Mouse (Mus musculus) left cerebral cortex, adult 8-10 months (tissue): ENCODE results near the gene Col26a1. TPM values are rescaled to one million over a fixed set of nuclear protein-coding genes. Genes with fewer than 3 reads are reported as not detected.

ENCODE experiments used
- DNase-seq, 2 experiments: peaks; one replicate each; pipeline ENCODE4 v3.0.0; 2022; ENCODE audit warnings: low spot score in 2 of 2
- total RNA-seq, 4 experiments: library from RNA; stranded (reverse); gene quantifications; 2 replicates each; pipeline ENCODE4 v1.2.4; 2022

Col26a1 gene
- total RNA-seq, 4 experiments from 2014 or later = 6.0 to 8.4 (median 6.8) TPM

GRCm38 (mm10) chr5:136882055-136882787 lies 788 bp downstream of the Col26a1 start:
- DNase-seq = no peak

DNA sequence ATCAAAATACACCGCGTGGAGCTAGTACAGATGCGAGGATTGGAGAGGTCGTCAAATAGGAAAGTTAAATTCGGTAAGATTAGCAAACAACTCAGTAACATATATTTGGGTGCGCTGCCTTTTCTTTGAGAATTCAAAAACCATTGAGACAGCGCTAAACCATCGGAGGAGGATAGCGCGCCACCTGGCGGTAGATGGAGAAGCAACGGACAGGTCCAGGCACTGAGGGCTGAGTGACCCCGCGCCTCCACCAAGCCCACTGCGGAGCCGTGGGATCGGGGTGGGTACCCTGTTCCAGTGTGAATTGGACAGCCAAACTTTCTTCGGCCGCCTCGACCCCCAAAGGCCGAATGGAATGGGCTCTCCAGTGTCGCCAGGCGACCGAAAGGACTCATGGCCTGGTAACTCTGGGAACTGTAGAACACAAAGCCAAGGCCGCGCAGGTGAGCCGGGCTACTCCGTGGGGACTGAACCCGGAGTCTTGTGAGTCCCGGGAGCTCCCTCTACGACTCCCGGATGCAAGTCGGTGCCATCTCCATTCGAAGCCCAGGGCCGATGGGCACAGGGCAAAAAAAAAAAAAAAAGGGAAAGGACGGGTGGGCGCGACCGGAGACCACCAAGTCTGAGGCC lies 1.5 kb downstream of the Col26a1 start:
- peak; percentile 58 to 78 for DNase-seq

DNA sequence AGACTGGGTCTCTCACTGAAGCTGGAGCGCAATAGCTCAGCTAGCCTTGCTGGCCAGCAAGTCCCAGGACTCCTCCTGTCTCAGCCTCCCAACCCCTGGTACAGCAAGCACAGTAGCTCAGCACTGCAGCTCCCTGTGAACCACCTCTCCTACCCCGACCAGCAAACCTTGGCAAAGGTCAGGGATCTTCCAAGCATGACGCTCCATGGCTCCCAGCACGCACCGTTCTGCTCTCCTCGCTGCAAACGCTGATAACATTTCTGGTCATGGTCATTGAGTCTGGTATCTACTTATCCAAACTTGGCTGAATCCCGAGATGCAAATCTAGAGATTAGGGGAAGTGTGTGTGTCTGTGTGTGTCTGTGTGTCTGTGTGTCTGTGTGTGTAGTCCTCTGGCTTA lies 2.9 kb downstream of the Col26a1 start:
- DNase-seq = no peak

DNA sequence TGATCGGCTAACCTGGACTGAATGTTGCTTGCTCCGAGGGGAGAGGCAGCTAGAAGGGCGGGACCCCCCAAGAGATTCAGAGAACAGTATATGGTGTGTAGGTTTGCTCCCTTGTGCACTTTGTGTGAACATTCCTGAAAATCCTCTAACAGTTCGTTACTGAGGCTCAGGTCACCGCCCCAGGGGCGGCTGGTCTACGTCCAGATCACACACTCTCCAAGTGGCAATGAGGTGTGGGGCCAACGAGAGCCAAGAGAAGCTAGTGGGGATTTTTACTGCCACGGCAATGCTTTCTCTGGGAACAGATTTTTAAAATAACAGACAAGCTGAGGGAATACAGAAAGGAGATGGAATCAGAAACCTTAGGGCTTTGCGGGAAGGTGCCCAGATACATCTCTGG lies 8.7 kb downstream of the Col26a1 start:
- no peak for DNase-seq

- DNase-seq = no peak
These were observed 10.6 kb downstream of the Col26a1 start for GRCm38 (mm10) chr5:136872417-136872816.

DNA sequence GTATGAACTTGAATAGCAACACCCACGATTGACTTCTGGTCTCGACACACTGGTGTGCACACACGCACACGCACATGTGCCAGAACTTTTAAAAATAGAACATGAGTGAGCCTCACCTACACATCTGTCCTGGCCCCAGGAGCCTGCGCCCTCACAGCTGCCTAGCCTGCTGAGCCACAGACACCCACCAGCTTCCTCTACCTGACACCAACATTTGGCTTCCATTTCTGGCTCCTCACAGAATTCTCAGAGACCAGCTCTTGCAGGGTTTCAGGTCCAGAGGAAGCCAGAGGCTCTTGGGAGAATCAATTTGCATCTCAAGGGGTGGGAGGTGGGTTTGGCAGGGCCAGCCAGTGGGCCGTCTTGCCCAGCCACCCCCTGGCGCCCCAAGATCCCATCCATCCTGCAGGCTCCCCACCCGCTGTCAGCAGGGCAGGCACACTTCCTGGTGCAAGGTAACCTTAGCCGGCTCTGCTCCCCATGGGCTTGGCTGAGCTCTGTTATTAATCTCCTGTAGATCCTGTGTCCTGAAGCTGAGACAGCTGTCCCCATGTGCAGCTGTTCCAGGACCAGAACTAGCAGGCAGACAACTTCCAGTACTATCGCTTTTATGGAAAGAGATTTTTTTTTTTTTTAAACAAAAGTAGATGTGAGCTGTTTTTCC lies 13.4 kb downstream of the Col26a1 start:
- DNase-seq = no peak

GRCm38 (mm10) chr5:136867706-136868105 lies 15.3 kb downstream of the Col26a1 start:
- DNase-seq = no peak

DNA sequence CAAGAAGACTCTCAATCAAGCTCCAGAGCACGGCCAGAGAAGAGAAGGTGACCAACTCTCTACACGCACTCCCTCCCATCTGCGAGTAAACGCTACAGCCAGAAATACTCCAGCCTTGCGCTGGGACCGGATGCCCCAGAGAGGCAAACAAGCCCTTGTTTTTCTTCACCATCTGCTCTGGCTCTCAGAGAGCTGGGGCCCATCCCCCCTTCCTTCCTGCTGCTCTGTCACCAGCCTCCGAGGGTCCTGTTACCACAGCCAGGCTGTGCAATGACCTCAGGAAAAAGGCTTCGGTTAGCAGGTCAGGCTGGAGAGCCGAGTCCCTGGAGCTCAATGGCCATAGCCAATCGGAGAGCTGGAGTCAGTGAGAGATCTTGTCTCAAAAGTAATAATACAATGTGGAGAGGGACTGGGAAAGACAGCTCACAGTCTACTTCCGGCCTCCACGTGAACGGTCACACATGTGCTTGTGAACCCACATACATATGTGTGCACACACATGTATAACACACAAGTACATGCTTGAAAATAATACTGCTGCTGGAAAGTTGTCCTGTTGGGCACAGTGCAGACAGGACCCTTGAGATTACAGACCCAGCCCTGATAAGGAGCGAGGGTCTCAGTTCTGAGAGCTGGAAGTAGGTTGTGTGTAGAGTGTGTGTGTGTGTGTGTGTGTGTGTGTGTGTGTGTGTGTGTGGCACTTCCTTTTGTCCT lies 18.9 kb downstream of the Col26a1 start:
- DNase-seq = no peak

GRCm38 (mm10) chr5:136863276-136863675 lies 19.7 kb downstream of the Col26a1 start:
- no peak for DNase-seq

GRCm38 (mm10) chr5:136862806-136863205 lies 20.2 kb downstream of the Col26a1 start:
- DNase-seq = no peak

- DNase-seq = no peak
These were observed 21.6 kb downstream of the Col26a1 start for GRCm38 (mm10) chr5:136861191-136861940.

- DNase-seq = no peak
These were observed 32.3 kb downstream of the Col26a1 start for GRCm38 (mm10) chr5:136850716-136851115.

DNA sequence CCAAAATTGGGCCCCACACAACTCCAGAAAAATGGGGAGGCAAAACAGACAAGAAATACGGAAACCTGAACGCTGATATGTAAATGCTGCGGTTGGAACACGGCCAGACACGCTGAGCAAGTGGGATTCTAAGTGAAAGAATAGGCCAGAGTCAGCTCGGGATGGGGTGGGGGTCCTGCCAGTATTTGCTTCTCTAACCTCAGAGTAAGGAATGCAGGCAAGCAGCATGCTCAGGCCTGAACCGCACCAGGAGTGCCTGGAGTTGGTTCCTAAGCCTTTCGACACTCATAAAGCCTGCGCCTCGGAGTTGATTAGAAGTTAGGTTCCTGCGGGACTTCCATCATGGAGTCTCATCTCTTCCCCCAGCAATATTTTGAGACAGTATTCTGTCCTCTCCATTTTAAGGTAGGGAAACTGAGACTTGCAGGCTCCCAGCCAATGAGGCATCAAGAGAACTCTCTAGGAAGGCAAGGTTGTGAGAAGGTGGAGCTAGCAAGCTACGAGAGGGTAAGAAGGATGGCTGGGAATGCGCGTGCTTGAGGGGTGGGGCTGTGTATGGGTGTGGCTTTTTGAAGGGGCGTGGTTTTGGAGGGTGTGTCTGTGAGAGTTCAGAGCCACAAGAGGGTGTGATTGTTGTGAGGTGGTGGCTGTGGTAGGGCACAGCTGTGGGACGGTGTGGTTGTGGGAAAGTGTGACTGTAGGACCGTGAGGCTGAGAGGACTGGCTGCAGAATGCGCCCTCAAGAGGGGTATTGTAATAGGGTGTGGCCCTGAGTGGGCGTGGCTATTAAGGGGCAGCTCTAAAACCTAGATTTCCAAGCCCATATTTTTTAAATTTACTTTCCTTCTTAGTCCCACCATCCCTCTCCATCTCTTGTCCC lies 36.4 kb downstream of the Col26a1 start:
- no peak for DNase-seq

GRCm38 (mm10) chr5:136843930-136844329 lies 39.1 kb downstream of the Col26a1 start:
- DNase-seq = no peak

GRCm38 (mm10) chr5:136840036-136840435 lies 43.0 kb downstream of the Col26a1 start:
- peak in 1 of 2 experiments; percentile 17 for DNase-seq

DNA sequence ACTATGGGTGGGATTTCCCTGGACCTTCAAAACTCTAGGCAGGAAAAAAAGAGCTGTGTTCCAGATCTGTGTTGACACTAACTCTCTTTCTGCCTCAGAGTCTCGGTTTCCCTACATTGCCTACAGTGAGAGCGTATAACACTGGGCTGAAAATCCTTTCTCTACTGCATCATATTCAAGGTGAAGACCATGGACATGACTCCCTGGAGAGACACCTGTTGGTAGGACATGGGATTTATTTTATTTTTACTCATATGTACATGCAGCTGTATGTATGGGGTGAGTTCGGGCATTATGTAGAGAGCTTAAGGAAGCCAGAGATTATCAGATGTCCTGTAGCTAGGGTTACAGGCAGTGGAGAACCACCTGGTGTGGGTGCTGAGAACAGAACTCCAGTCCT lies 50.0 kb downstream of the Col26a1 start:
- no peak for DNase-seq

DNA sequence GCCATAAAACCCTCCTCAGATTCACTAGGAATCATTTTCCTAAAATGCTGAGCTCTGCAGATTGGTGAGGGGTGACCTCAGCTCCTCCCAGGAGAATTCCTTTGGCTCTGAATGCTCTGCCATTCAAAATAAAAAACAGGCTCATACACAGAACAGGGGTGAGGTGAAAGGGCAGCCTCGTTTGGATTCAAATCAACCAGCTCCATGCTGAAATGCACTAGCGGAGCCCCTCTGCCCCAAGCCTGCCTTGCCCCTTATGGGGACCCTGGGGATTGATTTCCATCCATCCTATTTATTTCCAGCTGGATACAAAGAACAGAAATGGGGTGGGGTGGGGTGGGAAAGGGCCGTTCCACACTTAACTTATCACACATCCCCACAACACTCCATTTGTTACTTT lies 52.9 kb downstream of the Col26a1 start:
- DNase-seq = no peak

- DNase-seq = no peak
These were observed 61.0 kb downstream of the Col26a1 start for GRCm38 (mm10) chr5:136821971-136822370.

DNA sequence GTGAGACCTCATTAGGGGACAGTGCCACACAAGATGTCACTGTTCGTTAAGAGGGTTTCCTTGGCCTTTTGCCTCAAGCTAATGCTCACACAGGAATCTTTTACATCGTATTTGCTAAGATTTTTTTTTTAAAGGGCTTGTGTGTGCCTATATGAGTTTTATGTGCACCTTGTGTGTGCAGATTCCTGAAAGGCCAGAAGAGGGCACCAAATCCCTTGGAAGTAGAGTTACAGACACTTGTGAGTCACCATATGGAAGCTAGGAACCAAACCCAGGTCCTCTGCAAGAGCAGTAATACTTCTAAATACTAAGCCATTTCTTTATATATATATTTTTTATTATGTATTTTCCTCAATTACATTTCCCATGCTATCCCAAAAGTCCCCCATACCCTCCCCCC lies 62.1 kb downstream of the Col26a1 start:
- no peak for DNase-seq

DNA sequence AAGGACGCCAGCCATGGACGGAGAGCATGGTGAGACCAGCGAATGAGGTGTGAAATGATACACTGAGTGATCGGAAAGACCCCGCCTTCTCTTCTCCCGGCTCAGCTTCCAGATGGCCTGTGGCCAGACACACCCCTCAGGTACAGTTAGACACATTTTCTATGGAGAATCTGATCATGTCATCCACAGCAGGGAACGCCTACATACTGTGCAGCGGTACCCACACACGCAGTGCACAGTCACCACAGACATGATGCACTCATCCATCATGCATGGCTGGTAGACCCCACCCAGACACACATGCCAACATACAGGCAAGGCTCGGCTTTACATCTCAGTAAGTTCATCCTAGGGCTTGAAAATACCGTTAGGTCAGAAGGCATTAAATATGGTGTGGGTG lies 63.3 kb downstream of the Col26a1 start:
- no peak for DNase-seq
